Mouse (Mus musculus): ENCODE results near the gene Spink4. TPM values are rescaled to one million over a fixed set of nuclear protein-coding genes. Genes with fewer than 3 reads are reported as not detected.

Gene Spink4
- polyA plus RNA-seq, 1 experiment from 2014 or later: 12.1 TPM

DNA sequence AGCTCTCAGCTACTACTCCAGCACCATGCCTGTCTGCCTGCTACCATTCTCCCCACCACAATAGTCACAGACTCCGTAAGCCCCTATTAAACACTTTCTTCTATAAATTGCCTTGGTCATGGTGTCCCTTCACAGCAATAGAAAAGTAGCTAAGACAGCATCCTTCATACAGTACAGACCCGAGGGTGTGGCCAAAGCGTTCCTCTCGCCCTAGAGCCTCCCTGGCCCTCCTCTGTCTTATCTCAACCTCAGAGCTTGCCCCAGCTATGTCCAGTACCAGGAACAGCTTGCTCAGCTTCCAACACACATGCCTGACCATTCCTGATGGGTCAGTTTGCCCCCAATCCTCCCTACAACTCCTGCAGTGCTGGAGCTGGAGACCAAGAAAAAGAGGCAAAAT lies 19.2 kb upstream of the Spink4 start:
- no peak overlapping the region for H3K4me3 ChIP-seq (ENCODE audit: control insufficient read depth in 1 of 2, insufficient read depth in 1 of 2, low read depth in 1 of 2, low read length in 2 of 2)
- H3K4me2 ChIP-seq (ENCODE audit: low read length): no peak overlapping the region
- 78% methylated on average over 4 of the region's 4 CpGs for WGBS
- ATAC-seq (ENCODE audit: insufficient number of reproducible peaks, insufficient read depth, low FRiP score, low read depth): no peak
- no peak overlapping the region for H3K27ac ChIP-seq (replicated peaks in 1 of 2; ENCODE audit: control insufficient read depth in 1 of 2, insufficient read depth in 1 of 2, low read depth in 2 of 2, low read length in 2 of 2)
- no peaks in the 10 kb centered on the region for H3K27me3 ChIP-seq (ENCODE audit: control insufficient read depth, insufficient read depth, low read length)
- H3K36me3 ChIP-seq (ENCODE audit: control insufficient read depth, insufficient read depth, low read length): no peaks in the 10 kb centered on the region
- no peaks in the 10 kb centered on the region for H3K9me3 ChIP-seq (ENCODE audit: control insufficient read depth, low read length)
- no peaks in the 10 kb centered on the region for H3K4me1 ChIP-seq (ENCODE audit: control insufficient read depth in 2 of 2, insufficient read depth in 2 of 2, low read length in 2 of 2)
- H3K9ac ChIP-seq (ENCODE audit: low read length): no peak overlapping the region

DNA sequence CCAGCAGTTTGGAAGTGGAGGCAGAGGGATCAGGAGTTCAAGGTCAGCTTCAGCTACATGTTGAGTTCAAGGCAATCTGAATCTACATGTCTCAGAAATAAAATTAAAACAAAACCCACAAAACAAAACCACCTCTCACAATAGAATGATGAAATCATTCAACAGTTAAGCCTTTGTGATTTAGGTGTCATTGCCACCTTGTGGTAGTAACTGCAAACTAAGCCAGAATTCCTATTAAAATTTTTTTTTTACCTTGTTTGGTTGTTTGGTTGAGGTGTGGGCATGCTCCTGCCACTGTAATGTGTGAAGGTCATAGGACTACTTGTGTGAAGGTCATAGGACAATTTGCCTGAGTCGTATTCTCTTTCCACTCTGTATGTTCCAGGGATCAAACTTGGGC lies 13.6 kb upstream of the Spink4 start:
- ATAC-seq (ENCODE audit: insufficient number of reproducible peaks, insufficient read depth, low FRiP score, low read depth): no peak
- H3K36me3 ChIP-seq (ENCODE audit: control insufficient read depth, insufficient read depth, low read length): no peaks in the 10 kb centered on the region

DNA sequence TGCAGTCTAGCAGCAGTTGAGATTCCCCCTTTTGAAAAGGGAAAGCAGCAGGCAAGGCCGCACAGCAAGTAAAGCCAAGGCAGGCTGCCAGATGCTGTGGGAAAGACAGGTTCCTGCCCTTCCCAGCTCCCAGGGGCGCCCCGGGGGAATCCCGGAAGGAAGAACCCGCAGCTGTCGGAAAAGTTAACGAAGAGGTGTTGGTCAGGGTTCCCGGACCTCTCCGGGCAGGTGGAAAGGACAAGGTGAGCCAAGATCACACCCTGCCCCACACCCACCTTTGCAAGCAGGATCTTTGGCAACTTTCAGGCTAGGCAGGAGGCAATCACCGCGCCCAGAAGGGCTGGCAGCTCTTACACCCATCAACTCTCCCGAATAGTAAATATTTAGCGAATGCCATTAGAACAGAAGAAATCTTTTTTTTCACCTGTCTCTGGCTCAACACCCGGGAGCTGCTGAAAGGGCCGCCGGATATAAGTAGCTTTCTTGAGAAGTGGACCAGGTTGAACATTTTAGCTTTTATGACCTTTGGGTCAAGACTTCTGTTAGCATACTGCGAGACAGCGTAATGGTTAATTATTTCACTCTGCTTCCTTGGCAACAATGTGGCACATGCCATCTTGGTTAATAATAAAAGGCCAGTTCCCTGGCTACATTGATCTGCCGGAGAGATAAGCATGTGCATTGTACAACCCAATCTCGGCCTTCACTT lies 11.4 kb upstream of the Spink4 start:
- H3K27ac ChIP-seq (replicated peaks in 1 of 2; ENCODE audit: control insufficient read depth in 1 of 2, insufficient read depth in 1 of 2, low read depth in 2 of 2, low read length in 2 of 2): no peak overlapping the region; a peak in 1 of 4 replicates
- no peak overlapping the region for H3K4me3 ChIP-seq (ENCODE audit: control insufficient read depth in 1 of 2, insufficient read depth in 1 of 2, low read depth in 1 of 2, low read length in 2 of 2)
- peaks cover 2 to 5% of the 10 kb centered on the region in 2 experiments; a peak in 2 of 4 replicates for H3K4me1 ChIP-seq (ENCODE audit: control insufficient read depth in 2 of 2, insufficient read depth in 2 of 2, low read length in 2 of 2)
- 42% methylated on average over 20 of the region's 20 CpGs for WGBS
- no peaks in the 10 kb centered on the region for H3K27me3 ChIP-seq (ENCODE audit: control insufficient read depth, insufficient read depth, low read length)
- H3K36me3 ChIP-seq (ENCODE audit: control insufficient read depth, insufficient read depth, low read length): no peaks in the 10 kb centered on the region
- peak overlapping the region; percentile 37 for H3K4me2 ChIP-seq (ENCODE audit: low read length)
- ATAC-seq (ENCODE audit: insufficient number of reproducible peaks, insufficient read depth, low FRiP score, low read depth): no peak
- H3K9me3 ChIP-seq (ENCODE audit: control insufficient read depth, low read length): no peaks in the 10 kb centered on the region
- H3K9ac ChIP-seq (ENCODE audit: low read length): peak overlapping the region; percentile 47

More for the DNA sequence above, 13.6 kb upstream of the Spink4 start:
- Histone ChIP-seq H3K4me2 (ENCODE audit: low read length) (no peak overlapping the region), H3K27ac (replicated peaks in 1 of 2; ENCODE audit: control insufficient read depth in 1 of 2, insufficient read depth in 1 of 2, low read depth in 2 of 2, low read length in 2 of 2) (no peak overlapping the region), H3K27me3 (ENCODE audit: control insufficient read depth, insufficient read depth, low read length) (no peaks in the 10 kb centered on the region), H3K4me3 (ENCODE audit: control insufficient read depth in 1 of 2, insufficient read depth in 1 of 2, low read depth in 1 of 2, low read length in 2 of 2) (no peak overlapping the region), H3K9ac (ENCODE audit: low read length) (no peak overlapping the region), H3K9me3 (ENCODE audit: control insufficient read depth, low read length) (no peaks in the 10 kb centered on the region), H3K4me1 (ENCODE audit: control insufficient read depth in 2 of 2, insufficient read depth in 2 of 2, low read length in 2 of 2) (peaks cover 2 to 5% of the 10 kb centered on the region in 2 experiments; a peak in 2 of 4 replicates)
- WGBS: 17% methylated on average over 1 of the region's 1 CpGs

DNA sequence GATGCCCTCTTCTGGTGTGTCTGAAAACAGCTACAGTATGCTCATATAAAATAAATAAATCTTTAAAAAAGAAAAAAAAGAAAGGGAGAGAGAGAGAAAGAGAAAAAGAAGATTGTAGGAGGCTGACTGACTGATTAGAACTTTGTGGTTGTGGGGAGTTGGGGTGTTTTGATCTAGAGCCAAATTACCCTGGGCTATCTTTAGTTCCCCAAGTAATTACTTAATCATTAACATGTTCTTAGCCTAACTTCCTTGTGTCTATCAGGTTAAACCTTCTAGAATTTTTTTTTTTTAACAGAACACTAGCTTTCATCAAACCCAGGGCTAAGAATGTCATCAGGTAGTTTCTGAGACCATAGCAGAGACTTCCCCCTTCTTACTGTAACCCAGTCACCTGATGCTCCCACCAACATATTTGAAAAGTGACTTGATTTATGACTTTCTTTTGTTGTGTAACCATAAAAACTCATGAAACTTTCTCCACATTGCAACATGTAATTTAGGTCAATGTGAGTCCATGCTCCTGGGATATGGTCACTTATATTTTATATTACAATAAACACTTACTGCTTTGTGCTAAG lies 5.5 kb upstream of the Spink4 start:
- Histone ChIP-seq H3K27ac (replicated peaks in 1 of 2; ENCODE audit: control insufficient read depth in 1 of 2, insufficient read depth in 1 of 2, low read depth in 2 of 2, low read length in 2 of 2) (no peak overlapping the region), H3K4me1 (ENCODE audit: control insufficient read depth in 2 of 2, insufficient read depth in 2 of 2, low read length in 2 of 2) (peaks cover under 1 to 1% of the 10 kb centered on the region in 2 experiments), H3K9me3 (ENCODE audit: control insufficient read depth, low read length) (no peaks in the 10 kb centered on the region), H3K27me3 (ENCODE audit: control insufficient read depth, insufficient read depth, low read length) (no peaks in the 10 kb centered on the region), H3K4me3 (ENCODE audit: control insufficient read depth in 1 of 2, insufficient read depth in 1 of 2, low read depth in 1 of 2, low read length in 2 of 2) (no peak overlapping the region), H3K4me2 (ENCODE audit: low read length) (no peak overlapping the region), H3K36me3 (ENCODE audit: control insufficient read depth, insufficient read depth, low read length) (no peaks in the 10 kb centered on the region), H3K9ac (ENCODE audit: low read length) (no peak overlapping the region)
- ATAC-seq (ENCODE audit: insufficient number of reproducible peaks, insufficient read depth, low FRiP score, low read depth): no peak

DNA sequence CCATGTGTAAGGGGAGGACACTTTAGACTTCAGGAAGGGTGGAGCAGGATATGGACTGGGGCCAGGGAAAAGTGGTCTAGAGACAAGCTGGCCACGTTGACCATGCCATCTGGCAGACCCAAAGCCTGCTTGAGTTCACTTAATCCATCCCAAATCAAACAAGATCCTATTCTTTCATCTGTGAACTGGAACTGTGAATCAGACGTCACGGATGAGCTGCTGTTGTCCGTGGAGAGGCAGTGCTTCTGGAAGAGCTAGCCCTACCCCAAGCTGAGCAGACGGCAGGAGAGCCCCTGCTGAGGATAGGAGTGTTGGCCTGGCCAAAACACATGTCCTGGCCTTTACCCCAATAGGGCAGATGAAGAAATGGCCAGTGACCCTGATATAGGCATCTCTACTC lies 3.9 kb upstream of the Spink4 start:
- Histone ChIP-seq H3K9ac (ENCODE audit: low read length) (no peak overlapping the region), H3K36me3 (ENCODE audit: control insufficient read depth, insufficient read depth, low read length) (no peaks in the 10 kb centered on the region), H3K27ac (replicated peaks in 1 of 2; ENCODE audit: control insufficient read depth in 1 of 2, insufficient read depth in 1 of 2, low read depth in 2 of 2, low read length in 2 of 2) (no peak overlapping the region), H3K27me3 (ENCODE audit: control insufficient read depth, insufficient read depth, low read length) (no peaks in the 10 kb centered on the region), H3K4me1 (ENCODE audit: control insufficient read depth in 2 of 2, insufficient read depth in 2 of 2, low read length in 2 of 2) (peaks cover 11 to 12% of the 10 kb centered on the region in 2 experiments), H3K4me2 (ENCODE audit: low read length) (no peak overlapping the region), H3K9me3 (ENCODE audit: control insufficient read depth, low read length) (no peaks in the 10 kb centered on the region), H3K4me3 (ENCODE audit: control insufficient read depth in 1 of 2, insufficient read depth in 1 of 2, low read depth in 1 of 2, low read length in 2 of 2) (no peak overlapping the region)
- ATAC-seq (ENCODE audit: insufficient number of reproducible peaks, insufficient read depth, low FRiP score, low read depth): no peak
- WGBS: 75% methylated on average over 5 of the region's 5 CpGs

DNA sequence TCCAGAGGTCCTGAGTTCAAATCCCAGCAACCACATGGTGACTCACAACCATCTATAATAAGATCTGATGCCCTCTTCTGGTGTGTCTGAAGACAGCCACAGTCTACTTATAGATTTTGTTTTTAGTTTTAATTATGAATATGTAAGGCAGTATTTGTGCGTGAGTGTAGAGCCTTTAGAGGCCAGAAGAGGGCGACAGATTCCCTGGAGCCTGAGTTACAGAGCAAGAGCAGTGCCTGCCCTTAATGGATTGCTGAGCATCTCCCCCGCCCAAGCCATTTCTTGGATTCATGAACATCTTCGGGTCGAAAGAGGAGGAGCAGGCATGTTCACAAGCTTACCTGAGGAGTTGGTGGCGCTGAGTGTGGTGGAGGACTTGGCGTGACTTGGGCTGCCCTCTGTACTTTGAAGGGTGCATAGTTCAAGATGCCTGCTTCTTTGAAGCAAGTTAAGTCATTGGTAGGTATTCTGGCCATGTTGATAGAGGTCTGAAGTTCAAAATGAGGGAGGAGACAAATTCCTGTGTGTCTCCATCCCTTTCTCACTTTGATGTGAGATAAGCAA lies 3.2 kb upstream of the Spink4 start:
- no peak for ATAC-seq (ENCODE audit: insufficient number of reproducible peaks, insufficient read depth, low FRiP score, low read depth)
- no peak overlapping the region for H3K4me3 ChIP-seq (ENCODE audit: control insufficient read depth in 1 of 2, insufficient read depth in 1 of 2, low read depth in 1 of 2, low read length in 2 of 2)
- no peaks in the 10 kb centered on the region for H3K36me3 ChIP-seq (ENCODE audit: control insufficient read depth, insufficient read depth, low read length)
- H3K4me2 ChIP-seq (ENCODE audit: low read length): no peak overlapping the region
- H3K4me1 ChIP-seq (ENCODE audit: control insufficient read depth in 2 of 2, insufficient read depth in 2 of 2, low read length in 2 of 2): peaks cover 11 to 12% of the 10 kb centered on the region in 2 experiments
- H3K27ac ChIP-seq (replicated peaks in 1 of 2; ENCODE audit: control insufficient read depth in 1 of 2, insufficient read depth in 1 of 2, low read depth in 2 of 2, low read length in 2 of 2): no peak overlapping the region
- no peak overlapping the region for H3K9ac ChIP-seq (ENCODE audit: low read length)
- no peaks in the 10 kb centered on the region for H3K27me3 ChIP-seq (ENCODE audit: control insufficient read depth, insufficient read depth, low read length)
- no peaks in the 10 kb centered on the region for H3K9me3 ChIP-seq (ENCODE audit: control insufficient read depth, low read length)
- 87% methylated on average over 7 of the region's 7 CpGs for WGBS

DNA sequence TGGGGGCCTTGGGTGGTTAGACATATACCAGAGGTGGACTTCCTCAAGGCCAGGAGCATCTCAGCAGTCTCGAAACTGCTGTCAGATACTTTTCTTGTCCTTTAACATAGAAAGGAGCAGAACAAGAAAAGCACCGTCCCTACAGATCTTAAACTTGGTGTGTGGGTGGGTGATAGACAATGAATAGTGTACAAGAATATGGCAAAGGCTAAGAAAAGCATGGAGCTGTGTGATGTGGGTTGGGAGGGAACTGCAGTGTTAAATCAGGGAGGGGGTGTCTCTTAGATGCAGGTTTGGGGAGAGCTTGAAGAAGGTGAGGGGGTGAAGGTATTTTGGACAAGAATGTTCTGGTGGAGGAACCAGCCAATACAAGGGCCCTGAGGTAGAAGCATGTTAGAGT lies 724 bp downstream of the Spink4 start:
- Histone ChIP-seq H3K9me3 (ENCODE audit: control insufficient read depth, low read length) (no peaks in the 10 kb centered on the region), H3K36me3 (ENCODE audit: control insufficient read depth, insufficient read depth, low read length) (no peaks in the 10 kb centered on the region), H3K4me1 (ENCODE audit: control insufficient read depth in 2 of 2, insufficient read depth in 2 of 2, low read length in 2 of 2) (peaks cover 12 to 13% of the 10 kb centered on the region in 2 experiments), H3K27me3 (ENCODE audit: control insufficient read depth, insufficient read depth, low read length) (no peaks in the 10 kb centered on the region), H3K4me3 (ENCODE audit: control insufficient read depth in 1 of 2, insufficient read depth in 1 of 2, low read depth in 1 of 2, low read length in 2 of 2) (no peak overlapping the region), H3K9ac (ENCODE audit: low read length) (no peak overlapping the region), H3K27ac (replicated peaks in 1 of 2; ENCODE audit: control insufficient read depth in 1 of 2, insufficient read depth in 1 of 2, low read depth in 2 of 2, low read length in 2 of 2) (no peak overlapping the region; a peak in 1 of 4 replicates), H3K4me2 (ENCODE audit: low read length) (no peak overlapping the region)
- WGBS: 74% methylated on average over 2 of the region's 2 CpGs
- ATAC-seq (ENCODE audit: insufficient number of reproducible peaks, insufficient read depth, low FRiP score, low read depth): no peak

Data from heart, embryonic 14.5 days (tissue).